Mouse (Mus musculus): Measurements from ENCODE around the gene Lef1. TPM values are rescaled to one million over a fixed set of nuclear protein-coding genes. Genes with fewer than 3 reads are reported as not detected.

Lef1 gene
- total and polyA plus RNA-seq, 3 experiments, result 0.23 to 1.5 (median 0.34) TPM

DNA sequence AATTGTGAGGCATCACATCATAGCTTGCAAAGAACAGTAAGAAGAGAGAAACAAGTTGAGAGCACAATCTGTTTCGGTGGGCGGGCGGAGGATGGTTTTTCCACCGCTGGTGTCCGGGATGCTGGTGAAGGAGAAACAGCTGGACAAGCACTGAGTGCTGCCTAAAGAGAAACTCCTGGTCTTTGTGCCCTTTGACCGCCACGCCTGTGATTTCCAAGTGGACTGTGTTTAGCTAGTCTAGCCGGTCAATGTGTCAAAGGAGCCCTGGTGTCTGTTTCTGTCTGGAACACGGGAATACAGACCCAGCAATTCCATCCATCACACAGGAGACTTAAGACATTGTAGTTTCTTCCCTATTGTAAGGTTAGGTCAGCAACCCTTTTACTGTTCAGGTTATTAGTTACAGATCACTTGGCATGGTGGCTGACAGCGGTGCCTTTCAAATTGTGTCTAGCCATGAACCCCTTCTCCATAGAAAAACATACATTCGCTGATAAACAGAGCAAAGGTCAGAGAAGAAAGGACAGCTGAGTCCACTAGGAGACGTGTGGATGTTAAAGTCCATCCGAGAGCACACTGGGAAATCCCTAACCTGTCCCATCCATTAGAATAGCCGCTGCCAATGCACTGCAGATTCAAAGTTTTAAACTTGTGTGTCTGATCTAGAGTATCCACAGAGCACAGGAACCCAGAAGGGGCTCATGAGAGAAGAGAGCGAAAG is 153.7 kb downstream of the Lef1 start:
- WGBS, result 83% methylated on average over 15 of the region's 15 CpGs
- H3K4me3 ChIP-seq, result no peak overlapping the region
- no peak for TF ChIP-seq CTCF (IDR thresholded peaks at IDR 0.05)
- H3K79me2 ChIP-seq (replicated peaks; ENCODE audit: control insufficient read depth, insufficient read depth, low read length), result peaks cover 4% of the 10 kb centered on the region; the same call in 1 of the 2 replicates
- no peak overlapping the region for H3K9ac ChIP-seq (ENCODE audit: low read depth, low read length)
- no peak for DNase-seq
- peaks cover 30% of the 10 kb centered on the region for H3K36me3 ChIP-seq (ENCODE audit: control insufficient read depth, insufficient read depth, low read length)
- peaks cover 8% of the 10 kb centered on the region for H3K4me1 ChIP-seq (ENCODE audit: control insufficient read depth, insufficient read depth, low read length)
- intact Hi-C loops (cut with DNase I), result loop anchor here (2.0 kb wide), 1 partner anchor 13 kb away; no protein-coding TSS in a partner anchor
- no peak overlapping the region for H3K27ac ChIP-seq
- H3K27me3 ChIP-seq (ENCODE audit: control insufficient read depth, insufficient read depth, low read length), result no peaks in the 10 kb centered on the region

- Histone ChIP-seq H3K4me1 (ENCODE audit: control insufficient read depth, insufficient read depth, low read length) (peaks cover 8% of the 10 kb centered on the region), H3K36me3 (ENCODE audit: control insufficient read depth, insufficient read depth, low read length) (peaks cover 30% of the 10 kb centered on the region), H3K27ac (peak overlapping the region; percentile 84), H3K9ac (ENCODE audit: low read depth, low read length) (no peak overlapping the region), H3K27me3 (ENCODE audit: control insufficient read depth, insufficient read depth, low read length) (no peaks in the 10 kb centered on the region), H3K79me2 (replicated peaks; ENCODE audit: control insufficient read depth, insufficient read depth, low read length) (peaks cover 6% of the 10 kb centered on the region; the same call in 1 of the 2 replicates), H3K4me3 (no peak overlapping the region)
- intact Hi-C loops (cut with DNase I), result loop anchor here (2.0 kb wide), 1 partner anchor 15 kb away; no protein-coding TSS in a partner anchor
- no peak for DNase-seq
- TF ChIP-seq CTCF (IDR thresholded peaks at IDR 0.05) (no peak), POLR2A (IDR thresholded peaks at IDR 0.05; ENCODE audit: insufficient read depth, low read depth, low read length) (no peak), EP300 (IDR thresholded peaks at IDR 0.05; ENCODE audit: insufficient read depth, low read depth, low read length) (no peak)
- 69% methylated on average over 8 of the region's 8 CpGs for WGBS
Observed at GRCm38 (mm10) chr3:131265516-131265915, 155.2 kb downstream of the Lef1 start.

DNA sequence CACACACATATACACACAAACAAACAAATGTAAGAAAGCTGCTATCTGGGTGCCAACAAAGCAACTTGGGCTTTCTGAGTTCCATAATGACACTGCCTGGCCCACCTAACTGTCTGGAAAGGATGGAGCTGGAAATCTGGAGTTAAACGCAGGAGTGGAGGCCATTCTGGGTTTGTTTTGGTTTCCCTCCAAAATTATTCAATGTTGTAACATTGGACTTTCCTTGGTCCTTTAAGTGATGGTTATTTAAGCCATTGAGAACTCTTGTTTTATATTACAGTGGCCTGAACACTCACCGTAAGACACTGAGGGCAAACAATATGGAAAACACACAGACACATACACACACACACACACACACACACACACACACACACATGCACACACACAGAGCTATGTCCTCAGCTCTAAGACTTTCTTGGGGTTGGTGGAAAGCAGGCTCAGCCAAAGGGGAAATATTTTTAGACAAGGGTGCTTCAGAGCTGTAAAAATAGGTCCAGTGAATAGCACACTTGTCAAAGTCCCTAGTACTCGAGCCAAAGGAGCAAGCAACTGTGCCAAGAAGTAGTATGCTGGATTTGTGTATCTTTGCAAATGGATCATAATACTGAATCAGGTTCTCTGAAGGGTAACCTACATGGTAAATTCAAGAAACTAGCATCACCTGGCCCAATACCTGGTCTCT is 156.2 kb downstream of the Lef1 start:
- Histone ChIP-seq H3K79me2 (replicated peaks; ENCODE audit: control insufficient read depth, insufficient read depth, low read length) (peaks cover 6% of the 10 kb centered on the region; the same call in 1 of the 2 replicates), H3K27ac (peak overlapping the region; percentile 84), H3K4me1 (ENCODE audit: control insufficient read depth, insufficient read depth, low read length) (peaks cover 8% of the 10 kb centered on the region), H3K9ac (ENCODE audit: low read depth, low read length) (peak overlapping the region; percentile 32; the same call in 1 of the 2 replicates), H3K4me3 (no peak overlapping the region), H3K27me3 (ENCODE audit: control insufficient read depth, insufficient read depth, low read length) (no peaks in the 10 kb centered on the region), H3K36me3 (ENCODE audit: control insufficient read depth, insufficient read depth, low read length) (peaks cover 27% of the 10 kb centered on the region)
- TF ChIP-seq POLR2A (IDR thresholded peaks at IDR 0.05; ENCODE audit: insufficient read depth, low read depth, low read length), result no peak
- no peak for TF ChIP-seq CTCF (IDR thresholded peaks at IDR 0.05)
- TF ChIP-seq EP300 (IDR thresholded peaks at IDR 0.05; ENCODE audit: insufficient read depth, low read depth, low read length), result no peak
- 35% methylated on average over 3 of the region's 3 CpGs for WGBS
- DNase-seq, result peak in 1 of 2 experiments; percentile 53
- intact Hi-C loops (cut with DNase I), result no loop called here

- Histone ChIP-seq H3K36me3 (ENCODE audit: control insufficient read depth, insufficient read depth, low read length) (peaks cover 25% of the 10 kb centered on the region), H3K27me3 (ENCODE audit: control insufficient read depth, insufficient read depth, low read length) (no peaks in the 10 kb centered on the region), H3K79me2 (replicated peaks; ENCODE audit: control insufficient read depth, insufficient read depth, low read length) (peaks cover 2% of the 10 kb centered on the region; the same call in 1 of the 2 replicates), H3K4me1 (ENCODE audit: control insufficient read depth, insufficient read depth, low read length) (peaks cover 6% of the 10 kb centered on the region), H3K9ac (ENCODE audit: low read depth, low read length) (peak overlapping the region; percentile 36; the same call in 1 of the 2 replicates), H3K4me3 (peak overlapping the region; percentile 98), H3K27ac (peak overlapping the region; percentile 90; the same call in 1 of the 2 replicates)
- no peak for DNase-seq
- TF ChIP-seq CTCF (IDR thresholded peaks at IDR 0.05) (no peak), EP300 (IDR thresholded peaks at IDR 0.05; ENCODE audit: insufficient read depth, low read depth, low read length) (no peak), POLR2A (IDR thresholded peaks at IDR 0.05; ENCODE audit: insufficient read depth, low read depth, low read length) (no peak)
- intact Hi-C loops (cut with DNase I), result loop anchor here (10.0 kb wide), 1 partner anchor 1546 kb away; no protein-coding TSS in a partner anchor
- 66% methylated on average over 6 of the region's 6 CpGs for WGBS
Observed at GRCm38 (mm10) chr3:131270381-131270780, 160.1 kb downstream of the Lef1 start.

DNA sequence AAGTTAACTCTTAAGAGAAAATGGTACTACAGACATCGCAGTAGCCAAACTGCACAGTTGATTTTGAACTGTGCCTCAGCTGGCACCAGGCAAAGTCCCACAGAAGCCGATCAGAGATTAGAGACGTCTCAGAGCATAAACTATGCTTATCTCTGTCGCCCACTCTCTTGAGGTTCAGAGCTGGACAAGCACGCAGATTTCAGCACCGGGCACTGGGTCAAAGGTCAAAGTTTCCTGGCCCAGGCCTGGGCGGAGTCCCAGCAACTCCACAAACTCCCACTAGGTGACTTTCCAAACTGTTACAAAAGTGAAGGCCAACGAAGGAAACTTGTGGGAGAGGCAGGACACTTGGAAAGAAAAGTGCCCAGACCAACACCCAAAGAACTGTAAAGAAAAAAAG is 160.9 kb downstream of the Lef1 start:
- intact Hi-C loops (cut with DNase I), result loop anchor here (10.0 kb wide), 1 partner anchor 1546 kb away; no protein-coding TSS in a partner anchor
- TF ChIP-seq POLR2A (IDR thresholded peaks at IDR 0.05; ENCODE audit: insufficient read depth, low read depth, low read length) (no peak), EP300 (IDR thresholded peaks at IDR 0.05; ENCODE audit: insufficient read depth, low read depth, low read length) (0 out of 2 replicates have a peak, but pooled peaks have one; percentile 15), CTCF (IDR thresholded peaks at IDR 0.05) (peak; percentile 64)
- WGBS, result 4% methylated on average over 8 of the region's 8 CpGs

More for the DNA sequence above, 160.9 kb downstream of the Lef1 start:
- Histone ChIP-seq H3K4me3 (peak overlapping the region; percentile 98), H3K9ac (ENCODE audit: low read depth, low read length) (peak overlapping the region; percentile 66), H3K79me2 (replicated peaks; ENCODE audit: control insufficient read depth, insufficient read depth, low read length) (peaks cover 2% of the 10 kb centered on the region; the same call in 1 of the 2 replicates), H3K36me3 (ENCODE audit: control insufficient read depth, insufficient read depth, low read length) (peaks cover 22% of the 10 kb centered on the region), H3K27ac (peak overlapping the region; percentile 90), H3K27me3 (ENCODE audit: control insufficient read depth, insufficient read depth, low read length) (no peaks in the 10 kb centered on the region), H3K4me1 (ENCODE audit: control insufficient read depth, insufficient read depth, low read length) (peaks cover 6% of the 10 kb centered on the region)
- DNase-seq, result peak; percentile 66 to 70

Data from heart, adult 2 months (tissue).